Mouse (Mus musculus): ENCODE measurements around the gene Foxd3. TPM values are rescaled to one million over a fixed set of nuclear protein-coding genes. Genes with fewer than 3 reads are reported as not detected.
A peak's percentile ranks its signal among the peaks of the same experiment; 100 is the strongest.

Gene Foxd3
- total RNA-seq, 2 experiments from 2014 or later: not detected

DNA sequence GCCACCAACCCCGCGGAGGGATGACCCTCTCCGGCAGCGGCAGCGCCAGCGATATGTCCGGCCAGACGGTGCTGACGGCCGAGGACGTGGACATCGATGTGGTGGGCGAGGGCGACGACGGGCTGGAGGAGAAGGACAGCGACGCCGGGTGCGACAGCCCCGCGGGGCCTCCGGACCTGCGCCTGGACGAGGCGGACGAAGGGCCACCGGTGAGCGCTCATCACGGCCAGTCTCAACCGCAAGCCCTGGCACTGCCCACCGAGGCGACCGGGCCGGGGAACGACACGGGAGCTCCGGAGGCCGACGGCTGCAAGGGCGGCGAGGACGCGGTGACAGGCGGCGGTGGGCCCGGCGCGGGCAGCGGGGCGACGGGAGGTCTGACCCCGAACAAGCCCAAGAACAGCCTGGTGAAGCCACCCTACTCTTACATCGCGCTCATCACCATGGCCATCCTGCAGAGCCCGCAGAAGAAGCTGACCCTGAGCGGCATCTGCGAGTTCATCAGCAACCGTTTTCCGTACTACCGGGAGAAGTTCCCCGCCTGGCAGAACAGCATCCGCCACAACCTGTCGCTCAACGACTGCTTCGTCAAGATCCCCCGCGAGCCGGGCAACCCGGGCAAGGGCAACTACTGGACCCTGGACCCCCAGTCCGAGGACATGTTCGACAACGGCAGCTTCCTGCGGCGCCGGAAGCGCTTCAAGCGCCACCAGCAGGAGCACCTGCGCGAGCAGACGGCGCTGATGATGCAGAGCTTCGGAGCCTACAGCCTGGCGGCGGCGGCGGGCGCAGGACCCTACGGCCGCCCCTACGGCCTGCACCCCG is 718 bp downstream of the Foxd3 start:
- ATAC-seq (ENCODE audit: poor library complexity, severe bottlenecking): no peak

DNA sequence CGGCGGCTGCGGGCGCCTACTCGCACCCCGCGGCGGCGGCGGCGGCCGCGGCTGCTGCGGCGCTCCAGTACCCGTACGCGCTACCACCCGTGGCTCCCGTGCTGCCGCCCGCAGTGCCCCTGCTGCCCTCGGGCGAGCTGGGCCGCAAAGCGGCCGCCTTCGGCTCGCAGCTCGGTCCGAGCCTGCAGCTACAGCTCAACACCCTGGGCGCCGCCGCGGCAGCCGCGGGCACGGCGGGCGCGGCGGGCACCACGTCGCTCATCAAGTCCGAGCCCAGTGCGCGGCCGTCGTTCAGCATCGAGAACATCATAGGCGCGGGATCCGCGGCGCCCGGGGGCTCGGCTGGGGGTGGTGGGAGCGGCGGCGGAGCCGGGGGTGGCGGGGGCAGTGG is 1.3 kb downstream of the Foxd3 start:
- no peak for ATAC-seq (ENCODE audit: poor library complexity, severe bottlenecking)

DNA sequence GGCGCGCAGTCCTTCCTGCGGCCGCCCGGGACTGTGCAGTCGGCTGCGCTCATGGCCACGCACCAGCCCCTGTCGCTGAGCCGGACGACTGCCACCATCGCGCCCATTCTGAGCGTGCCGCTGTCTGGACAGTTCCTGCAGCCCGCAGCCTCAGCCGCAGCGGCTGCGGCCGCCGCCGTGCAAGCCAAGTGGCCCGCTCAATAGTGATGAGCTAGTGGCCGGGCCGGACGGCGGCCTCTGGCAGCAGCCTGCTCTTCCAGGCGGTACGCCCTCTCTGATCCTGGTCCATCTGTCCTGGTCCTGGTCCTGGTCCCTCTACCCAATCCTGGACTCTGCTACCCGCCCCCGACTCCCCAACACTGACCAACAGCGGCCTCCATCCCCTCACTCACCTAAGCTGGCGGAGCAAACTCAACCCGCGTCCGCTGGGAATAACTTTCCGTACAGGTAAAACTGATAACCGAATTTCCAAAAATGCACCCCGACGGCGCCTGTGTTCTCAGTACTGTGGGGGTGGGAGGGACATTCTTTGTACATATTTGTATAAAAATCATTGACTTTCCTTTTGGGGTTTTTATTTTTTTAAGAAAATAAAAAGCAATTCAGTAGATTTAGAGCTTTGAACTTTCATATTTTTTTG is 1.9 kb downstream of the Foxd3 start:
- ATAC-seq (ENCODE audit: poor library complexity, severe bottlenecking): no peak

DNA sequence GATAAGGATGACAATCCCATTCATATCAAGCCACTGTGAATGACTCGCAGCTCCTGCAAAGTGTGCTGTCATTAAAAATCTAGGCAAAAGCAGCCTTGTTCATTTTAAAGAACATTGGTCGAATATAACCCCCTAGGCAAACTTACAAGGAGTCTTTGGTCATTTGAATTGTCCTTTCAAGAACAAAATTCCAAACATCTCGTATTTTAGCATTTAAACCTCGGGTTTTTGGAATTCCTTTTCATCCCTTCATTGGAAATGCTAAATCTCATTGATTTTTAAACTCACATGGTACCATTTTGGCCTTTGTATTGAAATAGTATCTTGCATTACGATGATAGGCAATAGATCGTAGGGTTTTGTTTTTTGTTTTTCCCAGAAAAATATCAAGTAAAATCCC is 2.8 kb downstream of the Foxd3 start:
- ATAC-seq (ENCODE audit: poor library complexity, severe bottlenecking): no peak

DNA sequence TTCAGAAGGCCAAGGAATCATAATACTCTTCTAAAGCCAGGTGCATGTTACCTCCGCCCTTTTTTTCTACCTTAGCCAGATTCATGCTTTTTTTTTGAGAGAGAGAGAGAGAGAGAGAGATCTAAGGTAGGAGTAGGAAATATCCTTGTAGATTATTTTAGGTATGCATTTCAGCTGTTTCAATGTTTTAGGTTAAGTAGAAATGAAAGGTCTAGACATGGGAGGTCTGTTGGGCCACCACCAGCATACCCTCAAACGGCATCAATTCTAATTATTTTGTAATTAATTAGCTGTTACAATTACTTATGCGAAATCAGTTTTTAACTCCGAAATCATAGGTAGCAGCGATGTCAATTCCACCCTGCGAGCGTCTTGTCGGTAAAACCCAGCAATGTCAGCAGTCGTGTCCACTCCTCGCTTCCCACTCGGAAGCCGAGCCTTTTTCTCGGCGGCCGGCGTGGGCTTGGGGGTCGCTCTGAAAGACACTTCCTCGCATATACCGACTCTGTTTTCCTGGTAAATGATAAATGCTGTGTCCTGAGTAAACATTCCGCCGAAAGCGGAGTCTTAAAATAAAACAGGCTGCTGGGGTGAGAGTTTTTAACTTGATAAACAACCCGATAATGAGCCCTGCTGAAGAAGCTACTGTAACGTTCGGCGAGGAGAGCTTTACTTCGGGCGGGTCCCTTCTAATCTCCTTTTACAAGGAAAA is 3.4 kb downstream of the Foxd3 start:
- ATAC-seq (ENCODE audit: poor library complexity, severe bottlenecking): no peak

DNA sequence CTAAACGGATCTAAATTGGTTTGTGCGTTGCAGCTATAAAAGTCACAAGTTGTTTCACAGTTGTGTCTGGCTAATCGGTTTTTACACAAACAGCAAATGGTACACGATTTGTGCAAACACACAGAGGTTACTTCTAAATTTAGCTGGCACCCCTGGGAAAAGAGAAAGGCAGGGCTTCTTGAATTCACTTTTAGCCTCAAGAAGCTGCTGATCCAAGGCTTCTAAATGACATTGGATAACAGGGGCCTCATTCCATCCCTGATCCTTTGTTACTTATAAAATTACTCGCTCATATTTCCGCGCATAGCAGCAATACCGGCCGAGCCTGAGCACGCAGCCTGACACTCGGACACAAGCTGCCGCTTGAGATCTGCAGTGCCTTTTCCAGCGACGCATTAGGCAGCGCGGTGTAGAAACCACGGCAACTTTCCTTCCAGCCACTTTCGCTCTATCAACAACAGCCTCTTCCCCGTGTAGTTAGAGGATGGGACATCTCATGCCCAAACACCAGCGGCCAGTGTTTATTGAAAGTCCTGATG is 4.0 kb downstream of the Foxd3 start:
- no peak for ATAC-seq (ENCODE audit: poor library complexity, severe bottlenecking)

DNA sequence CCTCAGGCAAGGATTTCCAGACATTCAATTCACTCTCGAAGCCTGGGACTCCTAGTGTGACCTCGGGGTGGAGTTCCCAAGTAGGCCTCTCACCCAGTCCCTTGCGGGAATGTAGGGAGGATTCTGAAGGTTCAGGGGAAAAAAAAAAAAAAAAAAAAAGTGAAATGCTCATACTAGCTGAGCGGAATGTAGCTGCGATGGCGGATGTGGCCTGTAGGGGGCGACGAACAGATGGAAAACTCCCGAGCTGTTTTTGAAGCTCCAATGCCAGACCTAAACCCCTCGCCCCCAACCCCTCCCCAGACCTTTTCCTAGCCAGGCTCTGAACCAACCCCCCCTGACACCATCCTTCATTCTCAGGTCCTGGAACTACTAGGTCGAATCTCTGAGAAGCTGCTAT is 4.9 kb downstream of the Foxd3 start:
- ATAC-seq (ENCODE audit: poor library complexity, severe bottlenecking): peak; percentile 59; the same call in 1 of the 2 replicates

DNA sequence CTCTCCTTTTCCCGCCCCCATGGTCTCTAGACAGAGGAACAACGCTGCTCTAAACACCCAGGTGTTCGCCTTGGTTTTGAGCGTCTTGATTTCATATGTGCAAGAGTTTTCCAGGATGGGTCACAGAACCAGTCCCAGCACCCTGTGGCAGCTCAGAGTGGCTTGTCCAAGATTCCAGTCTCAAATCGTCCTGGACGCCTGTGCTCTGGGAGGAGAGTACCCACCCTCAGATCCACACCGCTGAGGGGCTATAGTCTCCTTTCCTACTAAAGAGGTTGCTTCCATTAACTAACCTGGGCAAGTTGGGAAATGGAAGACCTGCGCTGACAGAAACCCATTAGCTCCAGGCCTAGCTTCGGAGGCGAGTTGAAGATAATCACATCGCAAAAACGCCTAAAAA is 5.9 kb downstream of the Foxd3 start:
- ATAC-seq (ENCODE audit: poor library complexity, severe bottlenecking): no peak

DNA sequence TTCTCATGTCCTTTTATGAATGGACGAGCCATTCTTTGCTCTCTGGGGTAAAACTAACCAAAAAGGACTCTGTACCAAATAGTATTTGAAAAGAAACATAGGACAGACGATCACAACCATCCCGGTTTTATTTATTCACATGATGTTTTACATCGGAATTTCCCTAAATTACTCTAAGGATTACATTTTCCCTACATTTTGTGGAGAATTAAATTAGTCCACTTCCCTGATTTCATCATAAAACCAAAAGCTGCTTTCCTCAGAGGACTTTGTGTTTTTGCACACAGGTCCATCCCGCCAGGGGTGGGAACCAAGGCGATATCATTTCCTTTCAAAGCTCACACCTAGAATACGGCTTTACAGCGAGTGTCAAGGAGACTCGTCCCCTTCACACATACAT is 6.3 kb downstream of the Foxd3 start:
- no peak for ATAC-seq (ENCODE audit: poor library complexity, severe bottlenecking)

DNA sequence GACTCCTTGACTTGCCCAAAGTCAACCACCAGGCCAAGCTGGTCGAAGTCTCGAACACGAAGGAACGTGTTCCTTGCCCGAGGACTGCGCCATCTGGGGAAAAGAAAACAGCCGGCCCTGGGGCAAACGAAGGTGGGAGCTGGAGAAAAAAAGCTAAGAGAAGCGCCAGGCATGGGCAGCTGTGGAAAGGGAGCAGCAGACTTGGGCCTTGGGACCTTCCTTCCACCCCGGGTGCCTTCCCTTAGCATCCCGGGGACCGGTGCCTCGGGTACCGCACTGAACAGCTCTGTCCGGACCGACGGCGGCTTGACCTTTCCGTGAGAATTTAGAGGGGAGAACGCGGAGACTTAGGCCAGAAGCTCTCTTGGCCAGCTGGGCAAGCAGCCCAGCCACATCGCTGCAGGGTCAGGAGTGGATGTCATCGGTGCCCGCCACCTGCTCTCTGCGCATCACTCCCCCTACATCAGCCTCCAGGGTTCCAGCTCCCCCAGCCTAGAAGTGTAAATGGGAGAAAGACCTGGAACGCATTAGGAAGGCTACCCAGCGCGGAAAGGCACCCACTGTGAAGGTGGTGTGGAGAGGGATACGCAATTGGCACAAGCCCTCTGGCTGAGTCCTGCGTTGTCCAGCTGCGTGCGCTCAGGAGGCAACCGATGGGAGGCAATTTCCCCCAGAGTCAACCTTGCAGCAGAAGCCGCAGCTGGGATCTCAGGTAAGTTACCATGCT is 6.9 kb downstream of the Foxd3 start:
- ATAC-seq (ENCODE audit: poor library complexity, severe bottlenecking): no peak

DNA sequence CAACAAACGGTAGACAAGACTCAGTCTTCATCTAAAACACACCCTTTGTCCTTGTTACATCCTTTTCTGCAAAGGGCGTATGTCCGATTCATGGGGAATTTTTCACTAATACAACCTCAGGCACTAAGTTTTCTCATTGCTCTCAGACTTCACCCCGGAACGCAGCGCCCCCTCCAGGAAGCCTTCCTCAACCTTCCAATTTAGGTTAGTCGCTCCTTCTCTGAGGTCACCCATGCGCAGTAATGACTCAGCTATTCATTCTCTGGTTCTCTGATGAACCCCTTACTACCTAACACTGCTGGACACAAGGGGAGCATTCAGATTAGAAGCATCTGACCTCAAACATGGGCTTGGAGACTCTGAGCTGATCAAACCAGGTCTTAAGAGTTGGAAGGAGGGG is 7.6 kb downstream of the Foxd3 start:
- no peak for ATAC-seq (ENCODE audit: poor library complexity, severe bottlenecking)

DNA sequence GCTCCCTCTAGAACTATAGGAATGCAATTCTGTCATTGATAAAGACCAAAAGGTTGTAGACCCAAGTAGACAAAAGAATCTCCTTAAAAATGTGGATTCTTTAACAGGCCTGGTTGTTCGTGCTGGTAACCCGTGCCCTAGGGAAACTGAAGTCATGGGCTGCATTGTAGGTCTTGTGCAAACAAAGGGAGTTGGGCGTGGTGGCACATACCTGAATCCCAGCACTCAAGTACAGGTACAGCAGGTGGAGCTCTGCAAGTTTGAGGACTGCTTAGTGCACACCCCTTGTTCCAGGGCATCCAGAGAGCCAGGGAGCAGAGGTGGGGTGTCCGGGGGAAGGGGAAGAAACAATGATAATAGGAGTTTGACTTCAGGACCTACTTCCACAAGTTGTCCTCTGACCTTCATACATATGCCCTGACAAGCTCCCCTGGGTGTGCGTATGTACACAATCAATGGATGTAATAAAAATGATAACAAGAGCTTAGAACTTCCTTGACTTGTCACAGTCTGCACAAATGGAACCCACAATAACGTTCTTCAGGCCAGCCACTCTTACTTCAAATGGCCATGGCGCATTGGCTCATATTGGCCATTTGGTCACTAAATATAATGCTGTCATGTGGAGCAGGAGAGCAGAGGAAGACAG is 14.2 kb downstream of the Foxd3 start:
- no peak for ATAC-seq (ENCODE audit: poor library complexity, severe bottlenecking)

DNA sequence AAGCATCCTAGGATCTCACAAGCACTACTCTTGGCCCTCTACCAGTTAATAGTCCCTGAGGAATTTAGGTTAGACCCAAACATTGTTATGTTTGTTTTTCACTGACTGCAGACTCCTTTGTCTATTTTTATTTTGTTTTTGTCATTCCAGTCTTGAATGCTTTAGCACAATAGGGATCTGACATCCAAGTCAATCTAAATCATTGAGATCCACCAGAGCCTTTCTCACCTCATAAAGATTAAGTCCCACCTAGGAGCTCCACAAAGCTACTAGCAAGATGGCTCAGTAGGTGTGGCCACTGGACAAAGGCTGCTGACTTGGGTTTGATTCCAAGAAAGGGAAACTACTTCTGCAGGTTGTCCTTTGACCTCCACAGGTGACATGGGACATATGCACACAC is 19.1 kb downstream of the Foxd3 start:
- ATAC-seq (ENCODE audit: poor library complexity, severe bottlenecking): no peak

DNA sequence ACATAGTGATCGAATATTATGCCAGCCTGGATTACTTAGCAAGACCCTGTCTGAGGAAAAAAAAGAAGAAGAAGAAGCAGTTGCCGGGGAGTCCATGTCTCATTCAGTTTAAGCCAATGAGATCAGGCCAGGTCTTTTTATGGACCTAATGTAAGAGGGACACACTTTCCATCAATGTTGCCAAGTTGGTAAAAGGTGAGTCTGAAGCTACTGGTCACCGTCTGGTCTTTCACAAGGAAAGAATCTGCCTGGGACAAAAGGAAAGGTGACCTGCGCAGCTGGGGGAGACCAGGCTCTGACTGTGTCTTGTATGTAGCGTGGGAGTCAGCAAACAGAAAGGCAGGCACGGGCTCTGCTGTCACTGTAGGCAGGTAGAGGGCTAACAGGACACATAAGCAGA is 27.8 kb downstream of the Foxd3 start:
- no peak for ATAC-seq (ENCODE audit: poor library complexity, severe bottlenecking)

DNA sequence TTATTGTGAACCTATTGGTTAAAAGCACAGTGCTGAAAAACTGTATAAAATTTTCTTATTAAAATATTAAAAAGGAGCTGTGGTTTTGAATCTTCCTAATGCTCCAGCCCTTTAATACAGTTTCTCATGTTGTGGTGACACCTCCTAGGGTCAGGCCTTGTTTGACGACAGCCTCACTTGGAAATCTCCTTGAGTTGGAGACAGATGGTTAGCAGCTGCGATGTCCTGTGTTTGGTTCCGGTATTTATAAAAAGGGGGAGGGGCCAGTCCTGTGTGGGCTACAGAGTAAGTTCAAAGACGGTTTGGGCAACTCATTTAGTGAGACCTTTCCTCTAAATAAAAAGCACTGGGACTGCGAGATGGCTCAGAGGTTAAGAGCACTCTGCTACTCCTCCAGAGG is 30.2 kb downstream of the Foxd3 start:
- ATAC-seq (ENCODE audit: poor library complexity, severe bottlenecking): no peak

Other genes starting within 250 kb of the Foxd3 start
- gene Alg6, start 59.4 kb downstream of the Foxd3 start, total RNA-seq (2015): 13.0 and 17.3 TPM in 2 replicates
- 7.1 and 14.6 TPM in 2 replicates for gene Alg6, start 59.4 kb downstream of the Foxd3 start, total RNA-seq (2017)
- gene Efcab7, start 172.9 kb downstream of the Foxd3 start, total RNA-seq (2015): 2.1 and 11.8 TPM in 2 replicates
- 1.4 and 1.6 TPM in 2 replicates for gene Efcab7, start 172.9 kb downstream of the Foxd3 start, total RNA-seq (2017)

Measured in megakaryocyte, adult 5-6 weeks (primary cell).